Mouse (Mus musculus) forebrain, embryonic 15.5 days (tissue): ENCODE measurements around the gene Gm20929. TPM values are rescaled to one million over a fixed set of nuclear protein-coding genes. Genes with fewer than 3 reads are reported as not detected.
"Not testable (repeated sequence)": the region's sequence is repeated elsewhere in the genome, so short reads cannot be mapped to it uniquely, and the experiment has no call there.

Experiments used
- ATAC-seq: fragments of 200-750 bp; cut with Nextera tagmentation; replicated peaks from 2 replicates; pipeline ENCODE4 v1.8.0; 2017; ENCODE audit warnings: mild to moderate bottlenecking, moderate TSS enrichment, moderate library complexity
- H3K27ac ChIP-seq: fragments of 300-500 bp; sonication (generic); replicated peaks from 2 replicates; pipeline ENCODE4 v1.5.1; 2015; ENCODE audit warnings: mild to moderate bottlenecking, inconsistent platforms
- H3K27me3 ChIP-seq: fragments of 300-500 bp; sonication (generic); 2 replicates; pipeline ENCODE4 v1.6.1; 2015; ENCODE audit warnings: inconsistent platforms
- H3K36me3 ChIP-seq: fragments of 300-500 bp; sonication (generic); 2 replicates; pipeline ENCODE4 v1.6.1; 2015; ENCODE audit warnings: mild to moderate bottlenecking, inconsistent platforms
- H3K4me1 ChIP-seq: fragments of 300-500 bp; sonication (generic); 2 replicates; pipeline ENCODE4 v1.6.1; 2015; ENCODE audit warnings: inconsistent platforms
- H3K4me2 ChIP-seq: fragments of 300-500 bp; sonication (generic); replicated peaks from 2 replicates; pipeline ENCODE4 v1.6.1; 2015; ENCODE audit warnings: mild to moderate bottlenecking, inconsistent platforms
- H3K4me3 ChIP-seq: fragments of 300-500 bp; sonication (generic); 2 replicates; pipeline ENCODE4 v1.5.1; 2015; ENCODE audit warnings: mild to moderate bottlenecking, inconsistent platforms
- H3K9ac ChIP-seq: fragments of 300-500 bp; sonication (generic); replicated peaks from 2 replicates; pipeline ENCODE4 v1.6.1; 2015; ENCODE audit warnings: mild to moderate bottlenecking, inconsistent platforms
- H3K9me3 ChIP-seq: fragments of 300-500 bp; sonication (generic); 2 replicates; pipeline ENCODE4 v1.6.1; 2016; ENCODE audit warnings: inconsistent platforms
- WGBS: fragments of 180-500 bp; shearing (Covaris S2); methylation state at CpG from one replicate; pipeline ENCODE4 v1.1.7; 2015; ENCODE audit warnings: mixed read lengths; 5-methylcytosine and 5-hydroxymethylcytosine counted together
- polyA plus RNA-seq: library from polyadenylated mRNA; unstranded; fragments of >200 nt; fragmentation: Nextera tagmentation; extraction: Ambion mirVana; gene quantifications from 2 replicates; pipeline ENCODE4 v1.2.1, GENCODE M21; 2015

Gm20929 gene
- not detected in 2 replicates for polyA plus RNA-seq

- H3K4me1 ChIP-seq, ATAC-seq, H3K9ac ChIP-seq, H3K4me2 ChIP-seq, H3K4me3 ChIP-seq, H3K36me3 ChIP-seq, H3K9me3 ChIP-seq, H3K27me3 ChIP-seq, H3K27ac ChIP-seq: not testable (repeated sequence)
- WGBS = no CpG with 5 or more reads among the region's 6 CpGs
Observed at GRCm38 (mm10) chrY:53843649-53844048, at the start of gene Gm20929. TSS of gene Gm20929 (plus strand) at chrY:53843949.
